Mouse (Mus musculus) stomach, embryonic 14.5 days (tissue): ENCODE measurements at regions not wholly inside any gene's neighbourhood (a gene's known extent, or its start where the extent isn't known, plus 50 kb on each side); places are given as distances from the start of the nearest gene placed in this dataset.

Source experiments
- ATAC-seq: fragments of 200-750 bp; cut with Nextera tagmentation; 2 replicates; pipeline ENCODE4 v1.8.0; 2017; ENCODE audit warnings: low read depth, moderate TSS enrichment; ENCODE audit not compliant: insufficient number of reproducible peaks, insufficient read depth, low FRiP score
- H3K27ac ChIP-seq: fragments of 300-500 bp; sonication (generic); 2 replicates; pipeline ENCODE4 v1.5.1; 2014; ENCODE audit warnings: mild to moderate bottlenecking, low read length, moderate library complexity, mixed read lengths
- H3K27me3 ChIP-seq: fragments of 300-500 bp; sonication (generic); 2 replicates; pipeline ENCODE4 v1.6.1; 2014; ENCODE audit warnings: low read length, control low read depth, mixed read lengths; ENCODE audit not compliant: control insufficient read depth, insufficient read depth
- H3K36me3 ChIP-seq: fragments of 300-500 bp; sonication (generic); 2 replicates; pipeline ENCODE4 v1.6.1; 2014; ENCODE audit warnings: mild to moderate bottlenecking, control low read depth, low read length, moderate library complexity, mixed read lengths; ENCODE audit not compliant: control insufficient read depth, insufficient read depth
- H3K4me1 ChIP-seq: fragments of 300-500 bp; sonication (generic); 2 replicates; pipeline ENCODE4 v1.6.1; 2014; ENCODE audit warnings: low read length, control low read depth, mixed read lengths; ENCODE audit not compliant: control insufficient read depth, insufficient read depth
- H3K4me2 ChIP-seq: fragments of 300-500 bp; sonication (generic); replicated peaks from 2 replicates; pipeline ENCODE4 v1.6.1; 2014; ENCODE audit warnings: low read depth, low read length, control low read depth
- H3K4me3 ChIP-seq: fragments of 300-500 bp; sonication (generic); 2 replicates; pipeline ENCODE4 v1.5.1; 2014; ENCODE audit warnings: low read depth, low read length, control low read depth
- H3K9ac ChIP-seq: fragments of 300-500 bp; sonication (generic); replicated peaks from 2 replicates; pipeline ENCODE4 v1.6.1; 2014; ENCODE audit warnings: low read depth, mild to moderate bottlenecking, control low read depth, low read length, moderate library complexity, mixed read lengths
- H3K9me3 ChIP-seq: fragments of 300-500 bp; sonication (generic); 2 replicates; pipeline ENCODE4 v1.6.1; 2016; ENCODE audit warnings: low read depth, low read length, control low read depth; ENCODE audit not compliant: control insufficient read depth
- WGBS: fragments of 180-500 bp; shearing (Covaris S2); extraction: QIAGEN DNeasy Blood & Tissue Kit; methylation state at CpG from one replicate; pipeline ENCODE4 v1.1.7; 2014; 5-methylcytosine and 5-hydroxymethylcytosine counted together

DNA sequence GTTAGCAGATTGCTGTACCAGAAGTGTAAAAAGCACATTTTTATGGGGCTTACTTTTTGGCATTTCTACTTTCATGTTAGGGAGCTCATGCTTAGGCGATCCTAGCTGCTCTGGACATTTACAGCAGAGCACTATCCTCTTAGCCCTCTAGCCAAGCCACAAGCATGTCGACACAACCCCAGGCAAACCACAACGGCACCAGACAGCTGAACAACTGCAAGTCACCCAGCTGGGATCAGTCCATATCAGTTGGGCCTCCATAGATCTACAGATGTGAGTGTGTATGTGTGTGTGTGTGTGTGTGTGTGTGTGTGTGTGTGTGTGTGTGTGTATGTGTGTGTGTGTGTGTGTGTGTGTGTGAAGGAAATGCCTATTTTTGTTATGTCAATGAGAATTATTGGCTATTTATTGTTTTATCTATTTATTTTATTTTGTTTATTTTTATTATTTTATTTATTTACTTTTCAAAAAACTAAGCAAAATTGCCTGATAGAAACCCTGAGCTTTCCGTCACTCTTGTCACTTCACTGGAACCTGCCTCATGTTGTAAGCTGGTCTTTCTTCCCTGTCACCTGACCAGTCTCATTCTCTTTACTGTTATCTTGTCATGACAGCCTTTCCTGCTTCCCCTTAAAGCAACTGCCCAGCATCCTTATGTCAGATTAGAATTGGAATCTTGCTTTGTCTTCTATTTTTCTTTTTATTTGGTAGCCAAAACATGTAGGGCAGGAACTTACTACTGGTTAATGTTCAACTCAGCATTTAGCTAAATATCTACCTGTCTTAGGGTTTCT is 208.2 kb downstream of the Mex3b start:
- Histone ChIP-seq H3K36me3 (no peaks in the 10 kb centered on the region), H3K27ac (no peak overlapping the region), H3K9me3 (no peaks in the 10 kb centered on the region), H3K4me3 (no peak overlapping the region), H3K27me3 (no peaks in the 10 kb centered on the region), H3K4me2 (no peak overlapping the region), H3K9ac (no peak overlapping the region), H3K4me1 (peaks cover 14% of the 10 kb centered on the region; the same call in 1 of the 2 replicates)
- 76% methylated on average over 4 of the region's 4 CpGs for WGBS
- no peak for ATAC-seq

DNA sequence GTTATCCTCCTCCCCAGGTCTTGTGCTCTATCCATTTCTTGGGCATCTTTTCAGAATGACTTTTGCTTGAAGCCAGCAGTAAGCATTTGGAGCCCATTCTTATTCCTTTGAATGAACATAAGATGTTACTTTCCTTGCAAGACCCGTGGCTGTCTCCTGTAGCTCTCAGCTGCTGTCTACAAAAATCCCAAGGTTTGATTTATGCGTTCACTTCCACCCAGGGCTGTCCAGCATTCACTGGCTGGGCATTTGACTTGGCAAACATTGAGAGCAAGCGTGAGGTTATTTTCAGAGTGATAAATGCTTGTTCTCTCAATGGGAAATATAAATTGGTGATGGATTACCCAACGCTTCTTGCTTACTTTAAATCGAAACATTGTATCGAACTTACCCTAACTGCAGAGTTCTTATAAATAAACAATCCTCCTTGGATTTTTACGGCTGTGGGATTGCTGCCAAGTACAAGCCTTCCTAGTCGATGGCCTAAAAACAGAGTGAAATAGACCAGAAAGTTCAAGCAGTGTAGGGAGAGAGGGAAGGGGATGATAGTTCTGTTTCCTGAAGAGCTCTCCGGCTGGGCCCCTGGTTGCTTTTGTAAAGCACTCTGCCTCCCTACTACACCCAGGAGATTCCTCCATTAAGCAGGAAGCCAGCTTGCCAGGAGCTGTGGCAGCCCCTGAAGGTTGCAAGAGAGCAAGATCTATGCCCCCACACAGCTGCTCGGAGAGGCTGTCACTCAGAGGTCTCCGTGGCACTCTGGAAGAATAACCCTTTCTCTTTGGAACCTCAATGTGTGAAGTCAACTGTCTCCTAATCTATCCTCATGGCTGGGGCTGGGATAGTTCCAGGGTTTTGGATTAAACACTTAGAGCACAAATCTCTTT is 210.1 kb downstream of the Mex3b start:
- 9% methylated on average over 11 of the region's 11 CpGs for WGBS
- peak; percentile 65; the same call in 1 of the 2 replicates for ATAC-seq
- no peaks in the 10 kb centered on the region for H3K9me3 ChIP-seq
- H3K27me3 ChIP-seq: no peaks in the 10 kb centered on the region
- H3K9ac ChIP-seq: no peak overlapping the region
- no peak overlapping the region for H3K4me3 ChIP-seq
- no peaks in the 10 kb centered on the region for H3K36me3 ChIP-seq
- 0 out of 2 replicates have a peak overlapping the region, but pooled peaks have one; percentile 15 for H3K4me2 ChIP-seq
- H3K27ac ChIP-seq: peak overlapping the region; percentile 87; the same call in 1 of the 2 replicates
- H3K4me1 ChIP-seq: peaks cover 14% of the 10 kb centered on the region; the same call in 1 of the 2 replicates

DNA sequence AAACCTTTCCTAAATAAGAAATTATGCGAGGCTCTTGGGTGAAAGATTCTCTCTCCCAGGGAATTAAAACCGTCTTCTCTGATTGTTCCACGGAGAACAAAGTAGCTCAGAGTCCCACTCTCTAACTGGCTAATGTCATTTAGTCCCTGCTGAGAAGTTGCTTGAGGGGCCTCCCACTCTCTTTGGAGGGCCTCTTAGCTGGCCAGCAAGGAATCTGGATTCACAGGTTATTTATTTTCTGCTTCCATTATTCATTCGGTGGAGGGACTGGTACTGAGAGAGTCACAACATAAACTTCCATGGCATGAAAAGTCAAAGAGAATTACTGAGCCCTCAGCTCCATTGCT is 210.8 kb downstream of the Mex3b start:
- Histone ChIP-seq H3K27me3 (no peaks in the 10 kb centered on the region), H3K9me3 (no peaks in the 10 kb centered on the region), H3K36me3 (no peaks in the 10 kb centered on the region), H3K4me3 (no peak overlapping the region), H3K4me2 (no peak overlapping the region), H3K4me1 (peaks cover 14% of the 10 kb centered on the region; the same call in 1 of the 2 replicates), H3K27ac (peak overlapping the region; percentile 87; the same call in 1 of the 2 replicates), H3K9ac (no peak overlapping the region)
- no peak for ATAC-seq
- 15% methylated on average over 4 of the region's 4 CpGs for WGBS

DNA sequence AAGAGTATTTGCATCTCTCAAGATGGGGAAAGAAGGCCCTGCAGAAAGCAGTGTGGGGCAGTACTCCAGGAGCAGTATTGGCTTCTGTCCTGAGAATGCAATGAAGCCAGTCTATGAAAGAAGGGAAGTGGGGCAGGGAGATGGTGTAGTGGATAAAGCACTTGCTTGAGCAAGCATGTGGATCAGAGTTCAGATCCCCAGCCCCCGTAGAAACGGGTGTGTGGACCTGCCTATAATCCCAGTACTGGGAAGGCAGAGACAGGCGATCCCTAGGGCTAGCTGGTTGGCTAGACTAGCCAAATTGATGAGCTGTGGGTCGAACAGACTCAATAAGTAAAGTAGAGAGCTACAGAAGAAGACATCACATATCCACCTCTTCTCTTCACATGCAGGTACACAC is 211.6 kb downstream of the Mex3b start:
- WGBS: 87% methylated on average over 4 of the region's 4 CpGs

DNA sequence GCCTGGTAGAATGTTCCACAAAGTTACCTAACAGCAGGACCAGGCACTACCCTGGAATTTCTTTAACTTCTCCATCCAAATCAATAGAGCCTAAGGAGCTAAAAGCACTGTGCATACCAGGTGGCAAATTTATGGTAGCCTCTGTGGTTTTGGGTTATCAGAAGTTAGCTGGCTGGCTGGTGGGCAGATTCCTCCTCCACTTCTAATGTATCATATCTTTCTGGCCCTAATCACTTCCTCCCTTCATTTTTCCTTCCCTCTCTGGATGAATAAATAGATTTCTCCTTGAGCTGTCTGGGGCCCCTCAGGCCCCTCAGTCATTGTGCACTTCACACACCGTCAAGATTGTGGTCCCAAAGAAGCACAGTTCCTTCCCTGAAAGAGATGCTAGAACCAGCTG is 212.7 kb downstream of the Mex3b start:
- 62% methylated on average over 1 of the region's 1 CpGs for WGBS
- no peak for ATAC-seq
- Histone ChIP-seq H3K27me3 (no peaks in the 10 kb centered on the region), H3K4me2 (no peak overlapping the region), H3K4me1 (peaks cover 14% of the 10 kb centered on the region; the same call in 1 of the 2 replicates), H3K9me3 (no peaks in the 10 kb centered on the region), H3K9ac (no peak overlapping the region), H3K4me3 (no peak overlapping the region), H3K36me3 (no peaks in the 10 kb centered on the region), H3K27ac (no peak overlapping the region)

More for the DNA sequence above, 211.6 kb downstream of the Mex3b start:
- no peak for ATAC-seq
- no peak overlapping the region for H3K27ac ChIP-seq
- no peaks in the 10 kb centered on the region for H3K27me3 ChIP-seq
- H3K4me3 ChIP-seq: no peak overlapping the region
- no peaks in the 10 kb centered on the region for H3K36me3 ChIP-seq
- peaks cover 14% of the 10 kb centered on the region; the same call in 1 of the 2 replicates for H3K4me1 ChIP-seq
- H3K9me3 ChIP-seq: no peaks in the 10 kb centered on the region
- H3K4me2 ChIP-seq: no peak overlapping the region
- no peak overlapping the region for H3K9ac ChIP-seq

DNA sequence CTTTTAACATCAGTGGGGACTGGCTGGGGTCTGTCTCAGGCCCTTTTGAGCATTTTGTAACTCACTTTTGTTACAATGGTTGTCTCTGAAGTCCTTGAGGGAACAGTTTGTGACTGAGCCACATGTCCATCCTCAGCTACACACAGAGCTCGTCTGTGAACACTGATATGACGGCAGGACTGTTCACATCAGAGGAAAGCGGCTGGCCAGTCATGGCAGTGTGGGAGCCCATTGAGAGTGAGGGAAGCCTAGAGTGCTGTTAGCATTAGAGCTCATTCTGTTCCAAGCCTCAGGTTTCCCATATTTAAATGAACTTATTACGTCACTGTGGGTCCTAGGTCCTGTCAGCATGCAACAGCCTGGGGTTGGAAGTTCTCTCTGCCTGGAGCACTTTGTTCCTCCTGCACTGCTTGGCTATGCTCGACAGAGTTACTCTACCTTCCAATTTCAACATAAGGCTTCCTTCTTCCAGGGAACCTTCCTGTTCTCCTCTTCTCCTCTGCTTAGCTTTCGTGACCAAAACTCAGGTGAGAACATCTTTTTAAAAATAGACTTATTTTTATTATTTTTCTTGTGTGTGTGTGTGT is 217.5 kb downstream of the Mex3b start:
- Histone ChIP-seq H3K36me3 (no peaks in the 10 kb centered on the region), H3K4me3 (no peak overlapping the region), H3K4me1 (peaks cover 8% of the 10 kb centered on the region), H3K4me2 (no peak overlapping the region), H3K9ac (no peak overlapping the region), H3K27me3 (no peaks in the 10 kb centered on the region), H3K9me3 (no peaks in the 10 kb centered on the region), H3K27ac (no peak overlapping the region)
- WGBS: 78% methylated on average over 6 of the region's 6 CpGs
- no peak for ATAC-seq

DNA sequence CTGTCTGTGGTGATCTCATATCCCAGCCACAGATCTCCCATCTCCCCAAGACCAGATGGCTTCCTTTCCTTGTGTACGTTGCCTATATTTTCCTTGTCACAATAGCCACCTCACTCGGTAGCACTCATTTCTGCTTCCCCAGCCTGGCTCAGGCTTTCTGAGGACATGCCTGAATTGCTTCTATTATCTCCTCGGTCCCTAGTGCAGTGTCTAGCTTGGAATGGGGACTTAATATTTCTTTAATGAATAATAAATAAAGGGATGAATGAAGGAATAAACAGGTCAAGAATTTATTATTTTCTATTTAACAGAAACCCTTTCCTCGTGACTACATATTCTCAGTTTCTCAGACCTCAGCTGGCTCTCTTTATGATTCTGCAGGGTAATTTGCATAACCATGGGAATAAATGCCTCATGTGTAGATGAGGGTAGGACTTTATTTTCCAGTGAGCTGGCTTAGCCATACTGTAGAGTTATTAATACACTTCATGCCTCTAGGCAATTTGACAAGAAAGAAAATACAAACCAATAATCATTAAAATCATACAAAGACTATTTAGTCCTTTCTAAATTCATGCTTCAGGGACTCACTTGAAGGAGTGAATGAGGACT is 218.5 kb downstream of the Mex3b start:
- Histone ChIP-seq H3K36me3 (no peaks in the 10 kb centered on the region), H3K9ac (no peak overlapping the region), H3K27ac (no peak overlapping the region), H3K27me3 (no peaks in the 10 kb centered on the region), H3K4me1 (peaks cover 8% of the 10 kb centered on the region), H3K4me3 (no peak overlapping the region), H3K4me2 (no peak overlapping the region), H3K9me3 (no peaks in the 10 kb centered on the region)
- 68% methylated on average over 4 of the region's 4 CpGs for WGBS
- no peak for ATAC-seq

DNA sequence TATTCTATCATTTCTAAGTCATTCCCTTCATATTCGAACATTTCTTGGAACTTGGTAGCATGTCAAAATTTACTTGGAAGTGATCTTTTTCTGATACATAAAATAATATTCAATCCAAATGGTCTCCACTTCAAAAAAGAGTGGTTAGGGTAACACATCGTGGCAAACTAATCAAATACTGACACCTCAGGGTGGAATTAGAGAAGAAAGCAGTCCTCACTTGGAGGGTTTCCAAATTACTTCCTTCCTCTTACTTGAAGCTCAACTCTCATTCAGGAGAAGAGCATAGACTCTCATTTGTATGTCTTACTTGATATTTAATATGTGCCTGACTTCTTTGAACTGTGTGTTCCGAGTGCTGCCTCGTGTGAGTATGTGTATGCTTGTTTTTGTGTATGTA is 220.3 kb downstream of the Mex3b start:
- no peaks in the 10 kb centered on the region for H3K36me3 ChIP-seq
- H3K9ac ChIP-seq: no peak overlapping the region
- H3K9me3 ChIP-seq: no peaks in the 10 kb centered on the region
- WGBS: 73% methylated on average over 4 of the region's 4 CpGs
- H3K4me2 ChIP-seq: no peak overlapping the region
- H3K27me3 ChIP-seq: no peaks in the 10 kb centered on the region
- H3K27ac ChIP-seq: no peak overlapping the region
- H3K4me3 ChIP-seq: no peak overlapping the region
- H3K4me1 ChIP-seq: peaks cover 8% of the 10 kb centered on the region
- no peak for ATAC-seq
